Mouse (Mus musculus) cerebellum, adult 2 months (tissue): Measurements from ENCODE around the gene Fgf6.

Experiments
- CTCF ChIP-seq: fragments of 200-500 bp; IDR thresholded peaks from 2 replicates; pipeline ENCODE4 v1.5.1; 2011; ENCODE audit warnings: low read depth, mild to moderate bottlenecking, control low read depth, low read length, moderate library complexity, borderline replicate concordance; ENCODE audit not compliant: insufficient read depth
- POLR2A ChIP-seq: fragments of 200-500 bp; IDR thresholded peaks from 2 replicates; pipeline ENCODE4 v1.6.1; 2011; ENCODE audit warnings: low read length, control low read depth, borderline replicate concordance; ENCODE audit not compliant: insufficient read depth

GRCm38 (mm10) chr6:127019254-127019653 is 3.9 kb downstream of the Fgf6 start:
- no peak for TF ChIP-seq CTCF
- no peak for TF ChIP-seq POLR2A
